Mouse (Mus musculus): ENCODE measurements around the gene Zfp746.
A peak's percentile ranks its signal among the peaks of the same experiment; 100 is the strongest.
"Not testable (repeated sequence)": the region's sequence is repeated elsewhere in the genome, so short reads cannot be mapped to it uniquely, and the experiment has no call there.

The Zfp746 gene

GRCm38 (mm10) chr6:48086471-48086878 is at the start of gene Zfp746:
Gene Zfp746 (minus strand): TSS chr6:48086593.
- peak; percentile 93 to 96 for DNase-seq

- not testable (repeated sequence) for DNase-seq
These were observed 34.7 kb upstream of the Zfp746 start for GRCm38 (mm10) chr6:48121092-48121491.

DNA sequence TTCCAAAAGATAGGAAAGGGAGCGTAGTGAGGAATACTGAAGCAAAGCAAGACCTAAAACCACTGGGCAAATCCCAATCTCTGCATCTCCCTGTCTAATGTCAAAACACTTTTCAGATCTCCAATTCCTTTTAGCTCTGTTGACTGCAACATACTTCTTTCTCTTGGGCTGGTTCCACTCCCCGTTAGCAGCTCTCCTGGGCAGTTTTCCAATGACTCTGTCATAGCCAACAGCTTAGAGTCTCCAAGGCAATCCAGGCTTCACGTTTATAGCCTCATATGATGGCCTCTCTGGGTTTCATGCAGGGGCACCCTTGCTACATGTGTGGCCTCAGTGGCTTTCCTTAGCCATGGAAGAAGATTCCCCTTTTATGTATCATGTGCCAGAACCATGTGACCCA is 29.6 kb upstream of the Zfp746 start:
- DNase-seq = no peak

DNA sequence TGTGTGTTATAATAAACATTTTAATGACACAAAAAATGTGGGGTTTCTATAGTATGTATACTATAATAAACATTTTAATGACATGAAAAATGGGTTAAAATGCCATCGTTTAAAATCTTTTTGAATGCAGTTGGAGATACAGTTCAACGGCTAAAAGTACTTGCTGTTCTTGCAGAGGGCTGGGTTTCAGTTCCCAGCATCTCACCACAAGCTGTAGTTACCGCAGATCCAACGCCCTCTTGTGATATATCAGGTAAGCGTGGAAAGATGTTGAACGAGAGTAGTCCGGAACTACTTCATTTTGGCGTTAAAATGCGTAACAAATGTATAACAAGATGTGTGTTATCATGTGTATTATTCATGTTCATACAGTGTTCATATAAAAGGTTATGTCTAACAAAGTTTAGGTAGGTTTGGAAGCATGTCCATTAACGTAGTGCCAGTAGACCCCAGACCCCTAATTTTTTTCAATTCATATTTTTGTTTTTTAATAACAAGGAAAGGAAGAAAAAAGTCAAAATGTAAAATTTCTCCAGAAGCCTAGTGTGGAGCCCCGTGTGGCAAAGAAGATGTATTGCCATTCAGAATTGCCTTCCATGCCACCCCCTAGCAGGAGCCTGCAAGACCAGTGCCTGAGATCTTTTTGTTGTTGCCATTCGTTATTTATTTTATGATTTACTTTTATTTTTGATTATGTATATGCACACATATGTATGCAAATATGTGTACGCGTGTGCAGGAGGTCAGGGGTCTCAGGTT is 743 bp upstream of the Zfp746 start:
- no peak for DNase-seq

DNA sequence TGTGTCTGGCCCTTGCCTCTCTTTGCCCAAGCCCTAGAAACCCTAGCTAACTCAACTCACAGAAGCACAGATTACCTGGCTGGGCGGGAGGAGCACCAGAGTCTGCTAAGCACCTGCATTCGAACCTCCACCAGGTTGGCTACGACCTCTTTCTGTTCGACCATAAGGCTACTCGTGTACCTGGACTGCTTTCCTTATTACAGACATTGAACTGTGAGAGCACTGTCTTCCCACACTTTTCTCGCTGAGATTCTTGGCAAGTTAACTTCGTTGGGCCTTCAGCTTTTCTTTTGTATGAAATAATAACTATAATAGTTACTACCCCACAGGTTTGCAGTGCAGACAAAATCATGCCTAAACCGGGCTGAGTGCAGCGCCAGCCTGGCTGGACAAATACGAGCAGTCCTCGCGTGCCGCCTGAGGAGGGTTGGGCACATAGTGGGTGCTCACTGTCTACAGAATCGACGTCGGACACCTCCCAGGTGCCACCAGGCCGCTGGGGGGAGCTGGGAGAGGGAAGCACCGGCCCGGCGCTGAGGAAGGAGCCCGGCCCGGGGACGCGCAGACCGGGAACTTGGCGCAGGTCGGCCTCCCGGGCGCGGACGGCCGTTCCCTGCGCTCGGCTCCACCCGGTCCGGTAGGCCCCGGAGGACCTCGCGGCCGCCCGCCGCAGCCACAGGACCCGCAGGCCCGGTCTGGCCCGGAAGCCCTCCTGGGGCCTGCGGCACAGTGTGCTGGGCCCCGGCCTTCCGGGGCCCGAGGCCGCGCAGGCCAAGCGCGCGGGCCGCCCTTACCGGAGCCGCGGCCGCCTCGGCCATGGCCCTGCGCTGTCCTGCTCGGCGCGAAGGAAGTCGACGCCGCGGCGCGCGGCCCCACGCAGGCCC is 630 bp downstream of the Zfp746 start:
- DNase-seq = peak; percentile 76 to 81

DNA sequence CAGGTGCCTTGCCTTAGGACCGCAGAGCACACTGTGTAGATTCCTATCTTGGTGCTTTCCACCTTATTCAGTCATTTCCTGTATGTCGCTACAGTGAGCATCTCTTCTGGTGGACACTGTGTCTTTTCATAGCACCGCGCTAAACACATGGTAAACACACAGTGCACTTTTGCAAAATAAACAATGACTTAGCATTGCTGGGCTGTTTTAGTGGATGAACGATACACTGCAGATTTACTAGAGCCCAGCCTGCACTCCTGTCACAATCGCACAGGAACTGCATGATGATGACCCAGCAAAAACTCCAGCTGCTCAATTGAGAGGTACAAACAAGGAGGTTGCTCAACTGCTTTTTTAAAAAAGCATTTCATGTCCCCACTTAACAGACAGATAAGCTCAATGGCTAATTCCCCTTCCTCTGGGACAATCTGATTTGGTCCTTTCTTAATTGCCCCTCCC is 2.6 kb downstream of the Zfp746 start:
- DNase-seq = no peak

DNA sequence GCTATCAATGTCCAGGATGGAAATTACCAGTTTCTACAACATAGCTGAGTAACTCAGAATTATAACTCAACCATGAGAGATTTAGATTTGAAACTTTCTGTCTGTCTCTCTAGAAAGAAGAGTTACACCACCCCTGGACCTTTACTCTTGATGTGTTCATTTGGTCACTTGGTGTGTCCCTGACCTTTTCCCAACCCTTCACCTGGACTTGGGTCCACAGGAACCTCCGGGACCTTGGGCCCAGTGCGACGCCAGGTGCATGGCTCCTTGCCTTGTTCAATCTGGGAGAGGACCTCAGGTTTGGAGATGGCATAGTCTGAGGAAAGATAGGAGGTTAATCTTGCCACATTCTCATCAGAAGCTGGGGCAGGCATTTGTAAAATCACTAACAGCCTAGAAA is 4.4 kb downstream of the Zfp746 start:
- no peak for DNase-seq

GRCm38 (mm10) chr6:48081021-48081420 is 5.4 kb downstream of the Zfp746 start:
- no peak for DNase-seq

DNA sequence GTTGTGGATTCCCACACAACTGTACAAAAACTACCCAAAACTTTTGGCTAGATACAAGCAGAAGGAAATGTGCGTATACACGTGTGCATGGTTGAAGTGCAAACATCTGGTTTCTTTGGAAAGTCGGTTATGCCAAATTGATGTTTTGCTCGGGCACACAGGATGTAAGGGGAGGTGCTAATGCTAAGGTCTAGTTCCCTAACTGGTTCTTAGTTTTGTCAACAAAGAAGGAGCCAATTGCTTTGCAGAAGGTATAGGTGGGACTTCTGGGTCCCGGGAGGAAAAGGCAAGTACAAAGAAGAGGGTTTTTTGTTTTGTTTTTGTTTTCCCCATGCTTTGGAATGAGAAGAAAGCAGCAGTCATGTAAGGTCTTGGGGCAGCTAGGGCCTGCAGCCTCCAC is 13.1 kb downstream of the Zfp746 start:
- DNase-seq = peak; percentile 28 to 54

GRCm38 (mm10) chr6:48067492-48067891 is 18.9 kb downstream of the Zfp746 start:
- no peak for DNase-seq

- no peak for DNase-seq
These were observed 20.8 kb downstream of the Zfp746 start for GRCm38 (mm10) chr6:48065587-48066075.

DNA sequence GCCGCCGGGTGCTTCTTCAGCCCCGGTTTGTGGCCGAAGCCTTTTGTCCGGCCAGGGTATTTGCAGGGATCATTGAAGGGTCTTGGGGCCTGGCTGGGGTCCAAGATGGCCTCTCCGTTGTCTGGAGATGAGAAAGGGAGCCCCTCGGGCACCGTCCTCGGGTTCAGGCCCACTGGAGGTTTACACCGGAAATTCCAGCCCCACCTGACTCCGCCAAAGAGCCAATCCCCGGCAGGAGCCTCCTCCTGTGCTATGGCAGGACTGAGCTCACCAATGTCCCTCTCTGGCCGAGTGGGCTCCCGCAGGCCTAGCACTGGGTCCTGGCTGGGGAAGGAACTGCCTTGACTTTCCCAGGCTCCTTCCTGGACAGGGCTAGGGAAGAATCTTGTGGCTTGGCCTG is 21.9 kb downstream of the Zfp746 start:
- no peak for DNase-seq

DNA sequence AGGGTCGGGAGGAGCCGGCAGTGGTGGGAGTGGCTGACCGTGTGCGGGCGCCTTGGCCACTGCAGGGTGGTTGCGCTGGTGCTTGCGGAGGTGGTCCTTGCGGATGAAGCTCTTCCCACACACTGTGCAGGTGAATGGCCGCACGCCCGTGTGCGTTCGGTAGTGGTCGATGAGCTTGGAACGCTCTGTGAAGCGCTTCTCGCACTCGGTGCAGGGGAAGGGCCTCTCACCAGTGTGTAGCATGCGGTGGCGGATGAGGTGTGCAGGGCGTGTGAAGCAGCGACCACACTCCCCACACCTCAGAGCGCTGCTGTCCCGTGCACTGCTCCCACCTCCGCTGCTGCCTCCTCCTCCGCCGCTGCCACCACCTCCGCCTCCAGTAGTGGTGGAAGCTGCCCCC is 22.5 kb downstream of the Zfp746 start:
- no peak for DNase-seq

- no peak for DNase-seq
These were observed 25.5 kb downstream of the Zfp746 start for GRCm38 (mm10) chr6:48060895-48061294.

GRCm38 (mm10) chr6:48060421-48060820 is 26.0 kb downstream of the Zfp746 start:
- no peak for DNase-seq

DNA sequence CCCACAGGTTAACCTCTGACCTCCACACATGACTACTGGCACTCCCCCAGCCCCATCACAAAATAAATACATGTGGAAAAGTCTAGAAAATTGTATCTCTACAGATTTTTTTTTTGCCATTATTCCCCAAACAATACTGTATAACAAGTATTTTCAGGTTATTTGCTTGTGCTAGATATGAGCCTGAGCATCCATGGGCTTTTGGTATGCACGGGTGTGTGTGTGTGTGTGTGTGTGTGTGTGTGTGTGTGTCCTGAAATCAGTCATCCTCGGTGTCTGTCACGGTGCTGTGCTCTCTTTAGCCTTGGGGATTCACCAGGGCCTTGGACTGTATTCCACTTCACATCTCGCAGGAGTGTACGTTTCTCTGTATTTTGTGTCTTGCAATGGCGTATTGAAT is 34.3 kb downstream of the Zfp746 start:
- no peak for DNase-seq

GRCm38 (mm10) chr6:48051666-48052065 is 34.7 kb downstream of the Zfp746 start:
- no peak for DNase-seq

GRCm38 (mm10) chr6:48049273-48050065 is 36.9 kb downstream of the Zfp746 start:
- DNase-seq = no peak

GRCm38 (mm10) chr6:48048426-48049272 is 37.7 kb downstream of the Zfp746 start, which contains the start of gene Zfp777:
Gene Zfp777 (minus strand): TSS chr6:48048911.
- DNase-seq = peak; percentile 82 to 86

GRCm38 (mm10) chr6:48047450-48048351 is 38.7 kb downstream of the Zfp746 start:
- DNase-seq = peak; percentile 43 to 50

GRCm38 (mm10) chr6:48047114-48047449 is 39.3 kb downstream of the Zfp746 start:
- DNase-seq = no peak

Measured in thymus, postnatal 36 days (tissue).